Mouse (Mus musculus) adrenal gland, adult (tissue): Measurements from ENCODE around the gene Pde4b.
A peak's percentile ranks its signal among the peaks of the same experiment; 100 is the strongest.

ENCODE experiments used
- DNase-seq, 2 experiments: peaks; one replicate each; pipeline ENCODE4 v3.0.0; 2022 to 2023; ENCODE audit warnings: low spot score in 1 of 2; ENCODE audit not compliant: inconsistent age in 2 of 2

Gene Pde4b

DNA sequence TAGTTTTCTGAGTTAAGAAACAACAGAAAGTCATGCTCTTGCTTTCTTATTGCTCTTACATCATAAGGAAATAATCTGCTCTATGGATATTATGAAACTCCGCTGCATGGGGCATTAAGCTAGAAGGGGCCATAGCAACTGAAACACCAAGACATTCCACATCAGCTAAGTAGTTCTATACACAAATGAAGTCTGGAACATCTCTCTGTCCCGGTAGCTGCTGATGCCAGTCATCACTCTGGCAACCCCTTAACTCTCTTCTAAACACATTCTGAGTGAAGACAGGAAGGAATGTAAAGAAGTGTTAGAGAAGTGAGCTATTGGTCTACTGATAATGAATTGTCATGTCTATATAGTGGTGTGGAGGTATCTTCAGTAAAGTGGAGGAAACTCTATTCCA is 88.6 kb downstream of the Pde4b start:
- DNase-seq, result no peak

DNA sequence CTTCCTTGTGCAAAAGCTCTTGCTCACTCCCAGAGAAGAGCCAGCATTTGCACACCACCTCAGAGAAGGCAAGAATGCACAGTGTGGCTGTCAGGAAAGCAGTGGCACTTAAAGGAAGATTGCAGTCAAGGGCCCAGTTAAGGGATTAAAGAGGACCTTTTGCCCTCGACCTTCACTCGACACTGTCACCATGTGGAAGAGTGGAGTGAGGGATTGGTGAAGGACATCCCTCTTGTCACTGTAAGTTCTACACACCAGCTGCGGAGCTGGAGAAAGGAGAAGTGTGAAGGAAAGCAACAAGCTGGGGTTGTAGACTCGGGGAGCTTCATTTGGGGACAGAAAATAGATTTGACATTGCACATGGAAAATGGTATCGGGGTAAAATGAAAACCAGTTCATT is 89.9 kb downstream of the Pde4b start:
- DNase-seq, result no peak

DNA sequence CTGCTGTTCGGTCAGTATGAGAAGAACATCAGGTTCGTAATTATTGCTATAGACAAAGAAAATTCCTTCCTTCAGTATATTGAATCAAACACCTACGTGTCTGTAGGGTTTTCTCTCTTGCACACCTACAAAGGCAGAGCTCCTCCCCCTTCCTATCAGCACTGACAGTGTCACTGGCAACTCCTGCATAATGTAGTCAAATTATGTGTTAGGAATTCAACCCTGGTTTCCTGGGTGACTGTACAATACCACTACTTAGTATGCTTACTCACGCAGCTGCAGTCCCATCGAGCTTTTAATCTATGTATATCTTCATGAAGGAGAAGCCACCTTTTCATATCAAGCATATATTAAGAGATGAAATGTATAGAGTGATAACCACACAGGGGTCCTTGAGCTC is 99.5 kb downstream of the Pde4b start:
- no peak for DNase-seq

DNA sequence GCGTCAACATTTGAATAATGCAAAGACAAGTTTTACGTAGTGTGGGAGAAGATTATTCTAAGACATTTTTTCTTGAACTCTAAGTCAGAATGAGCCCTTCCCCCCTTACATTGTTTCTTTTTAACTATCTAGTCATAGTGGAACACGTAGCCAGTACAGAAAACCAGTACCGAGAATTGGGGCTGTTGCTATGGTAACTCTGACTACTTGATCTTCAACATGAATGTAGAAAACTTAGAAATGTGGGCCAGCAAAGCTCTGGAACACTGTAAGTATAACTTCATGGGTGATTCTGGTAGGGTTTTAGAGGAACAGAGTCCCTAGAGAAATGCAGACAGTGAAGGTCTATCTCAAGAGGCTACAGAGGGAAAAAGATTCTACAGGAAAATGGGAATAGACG is 110.4 kb downstream of the Pde4b start:
- DNase-seq, result no peak

DNA sequence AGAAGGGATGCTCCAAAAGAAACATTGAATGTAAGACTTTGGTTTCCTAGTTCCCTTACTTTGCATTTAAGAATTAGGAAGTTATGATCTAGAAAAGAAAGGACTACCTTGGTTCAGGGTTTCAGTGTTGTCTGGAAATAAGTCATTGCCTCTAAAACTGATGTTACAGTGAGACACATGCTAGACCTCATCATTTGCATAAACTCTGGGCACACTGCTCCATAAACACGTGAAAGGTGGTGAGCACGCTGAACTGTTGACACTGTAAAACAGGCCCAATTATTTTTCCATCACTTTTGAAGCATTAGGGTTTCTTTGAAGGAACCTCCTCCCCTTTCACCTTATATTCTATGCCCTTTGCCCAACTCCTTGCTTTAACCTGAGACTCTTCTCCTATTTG is 122.4 kb downstream of the Pde4b start:
- DNase-seq, result no peak

DNA sequence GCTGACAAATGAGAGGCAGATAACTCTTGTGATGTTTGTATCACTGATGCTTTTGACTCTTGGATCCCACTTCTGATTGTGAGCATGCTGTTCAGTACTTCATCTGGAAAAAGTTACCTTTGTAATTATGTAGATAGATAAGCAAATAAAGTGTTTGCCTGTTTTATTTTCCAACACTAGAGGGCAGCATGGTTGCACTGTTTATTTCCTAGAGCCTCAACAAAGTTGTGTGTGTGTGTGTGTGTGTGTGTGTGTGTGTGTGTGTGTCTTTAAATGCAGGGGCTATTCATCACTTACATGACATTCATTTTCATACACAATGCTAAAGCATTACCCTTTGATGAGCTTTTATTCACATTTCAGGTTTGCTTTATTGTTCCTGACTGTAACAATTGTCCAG is 139.4 kb downstream of the Pde4b start:
- peak in 1 of 2 experiments; percentile 68 for DNase-seq

DNA sequence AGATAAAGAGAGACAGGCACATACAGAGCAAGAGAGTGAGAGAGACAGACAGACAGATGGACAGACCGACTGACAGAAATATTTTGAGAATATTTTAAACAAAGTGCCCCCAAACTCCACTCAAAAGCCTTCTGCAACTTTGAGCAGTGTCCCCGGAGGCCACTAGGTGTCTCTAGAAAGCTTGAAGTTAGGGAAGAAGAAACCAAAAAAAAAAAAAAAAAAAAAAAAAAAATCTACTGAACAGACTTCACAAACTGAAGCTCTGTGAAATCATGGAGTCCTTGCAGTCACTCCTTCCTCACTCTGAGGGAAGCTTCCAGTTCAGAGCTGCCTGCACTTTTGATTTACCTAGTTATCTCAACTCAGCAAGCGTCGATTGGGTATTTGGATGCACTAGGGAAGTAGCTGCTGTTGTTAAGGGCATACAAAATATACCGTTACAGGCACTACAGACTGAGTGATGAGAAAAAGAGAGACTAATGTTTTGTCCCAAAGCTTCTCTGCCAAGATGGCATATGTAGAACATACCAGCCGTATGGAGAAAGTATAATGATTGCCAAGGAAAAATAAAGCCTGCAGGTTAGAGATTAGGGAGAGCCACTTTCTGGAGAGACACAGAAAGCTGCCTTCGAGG is 141.7 kb downstream of the Pde4b start:
- peak; percentile 9 to 57 for DNase-seq

DNA sequence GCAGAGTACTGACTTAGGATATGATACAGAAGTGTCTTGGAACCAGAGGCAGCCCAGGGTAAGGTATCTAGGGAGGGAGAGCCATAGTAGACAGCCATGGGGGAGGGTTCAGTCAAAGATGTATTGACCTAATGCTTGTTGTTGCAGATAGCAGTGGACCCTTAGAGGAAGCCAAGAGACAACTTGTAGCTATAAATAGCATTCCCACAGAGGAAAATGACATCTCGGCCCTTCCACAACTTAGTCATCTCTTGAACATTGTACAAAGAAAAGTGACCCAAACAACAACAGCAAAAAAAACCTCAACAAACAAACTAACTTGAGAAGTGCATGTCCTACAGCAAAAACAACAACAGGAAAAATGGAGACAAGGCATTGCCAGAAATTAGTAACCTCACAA is 143.6 kb downstream of the Pde4b start:
- no peak for DNase-seq

DNA sequence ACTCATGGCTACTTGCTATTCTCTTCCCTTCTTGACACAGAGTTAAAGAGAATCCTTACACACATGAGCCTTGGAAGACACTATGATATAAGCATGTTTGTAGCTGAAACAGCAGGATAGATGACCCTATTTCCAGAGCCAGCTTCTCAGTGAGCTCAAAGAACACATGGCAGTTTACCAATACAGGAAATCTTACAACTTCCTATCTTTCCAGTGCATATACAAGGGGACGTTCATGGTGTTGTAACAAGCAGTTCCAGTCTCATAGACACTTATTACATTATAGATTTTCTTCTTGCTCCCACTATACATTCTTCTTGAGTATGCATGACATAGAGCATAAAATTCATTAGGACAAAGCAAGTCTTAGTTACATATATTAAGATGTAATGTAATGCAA is 146.3 kb downstream of the Pde4b start:
- DNase-seq, result no peak

DNA sequence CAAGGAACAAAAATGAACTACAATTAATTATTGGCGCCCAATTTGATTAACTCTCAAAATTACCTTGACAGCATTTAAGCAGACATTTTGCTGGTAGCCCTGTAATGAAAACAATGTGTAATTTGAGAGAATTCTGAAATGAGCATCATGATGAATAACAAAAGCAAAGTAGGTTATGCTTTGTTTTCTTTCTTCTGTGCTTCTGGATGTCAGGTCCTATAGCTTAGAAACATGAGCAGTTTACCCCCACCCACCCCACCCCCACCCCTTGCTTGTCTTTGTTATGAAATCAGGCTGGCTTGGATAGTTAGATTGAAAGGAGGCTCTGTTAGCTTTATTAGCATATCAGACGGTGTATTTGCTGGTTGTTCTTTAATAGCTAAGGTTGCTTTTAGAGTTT is 147.8 kb downstream of the Pde4b start:
- no peak for DNase-seq

DNA sequence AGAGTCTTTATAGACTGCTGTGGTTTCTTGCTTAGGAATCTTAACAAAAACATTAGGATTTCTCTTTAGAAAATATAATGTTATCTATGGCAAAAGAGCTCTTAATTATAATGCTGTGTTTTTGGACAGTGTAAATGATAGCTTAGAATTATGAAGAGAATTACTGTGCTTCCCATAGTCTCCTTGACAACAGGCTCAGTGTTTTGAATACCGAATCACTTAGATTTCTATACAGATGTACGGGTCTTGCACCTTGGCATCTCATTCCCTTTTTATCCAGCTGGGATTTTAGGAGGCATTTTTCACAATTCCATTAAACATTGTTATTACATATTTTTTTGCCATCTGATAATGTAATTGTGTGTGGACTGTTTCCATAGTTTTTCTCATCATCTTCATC is 151.8 kb downstream of the Pde4b start:
- no peak for DNase-seq

DNA sequence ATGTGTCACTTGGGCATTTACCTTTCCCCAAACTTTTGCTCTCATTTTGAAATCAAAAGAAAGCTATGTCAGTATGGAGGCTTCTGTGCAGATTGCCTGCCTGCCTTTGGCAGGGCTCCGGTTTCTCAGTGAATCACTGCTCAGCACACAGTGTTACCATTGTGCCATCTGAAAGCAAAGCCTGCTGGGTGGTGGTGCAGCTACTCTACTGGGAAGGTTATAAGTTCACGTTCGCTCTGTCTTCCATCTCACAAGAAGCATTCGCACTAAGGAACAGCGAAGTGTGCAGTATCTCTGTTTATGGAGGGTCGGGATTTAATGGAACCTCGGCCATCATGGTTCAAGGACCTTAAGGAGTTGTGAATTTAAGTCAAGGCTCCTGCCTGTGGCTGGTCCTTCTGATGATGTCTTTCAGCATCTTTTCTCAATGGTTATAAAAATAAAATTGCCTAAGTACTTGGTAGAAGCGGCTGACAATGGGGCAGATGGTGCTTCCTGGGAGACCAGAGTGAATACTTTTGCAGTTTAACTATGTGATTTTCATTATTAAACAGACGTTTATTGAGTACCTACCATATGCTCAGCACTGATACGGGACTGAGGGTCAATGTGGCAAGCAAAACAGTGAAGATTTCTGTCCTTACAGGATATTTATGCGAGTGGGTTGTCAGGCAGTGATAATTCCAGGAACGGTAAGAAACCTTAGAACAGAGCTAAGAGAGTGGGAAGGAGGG is 152.5 kb downstream of the Pde4b start:
- DNase-seq, result no peak

DNA sequence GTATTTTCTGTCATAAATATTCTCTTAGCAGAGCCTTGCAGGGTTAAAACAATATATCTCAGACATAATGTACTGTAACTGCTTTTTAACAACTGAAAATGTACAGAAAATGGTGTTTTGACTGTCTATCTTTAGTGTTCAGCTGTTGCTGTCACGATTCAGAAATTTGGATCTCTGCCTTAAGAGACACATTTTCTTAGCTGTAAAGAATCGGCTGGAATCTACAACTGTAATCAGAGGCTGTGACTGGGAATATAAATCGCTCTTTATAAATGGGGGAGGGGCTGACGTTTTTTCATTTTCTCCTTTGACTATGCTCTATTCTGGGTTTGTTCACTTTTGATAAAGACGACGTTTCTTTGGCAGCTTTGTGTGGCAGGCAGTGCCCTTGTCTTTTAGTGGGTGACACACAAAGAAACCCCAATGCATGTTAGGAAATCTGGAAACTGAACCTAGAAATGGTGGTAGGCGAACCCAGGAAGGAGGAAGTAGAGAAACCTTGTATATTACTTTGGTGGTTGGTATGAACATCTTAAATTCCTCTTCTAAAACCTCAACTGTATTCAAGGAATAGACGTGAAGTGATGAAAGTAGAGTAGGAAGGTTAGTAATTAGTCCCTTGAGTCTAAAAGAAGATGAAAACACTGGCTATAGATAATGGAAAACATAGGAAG is 153.5 kb downstream of the Pde4b start:
- DNase-seq, result no peak

DNA sequence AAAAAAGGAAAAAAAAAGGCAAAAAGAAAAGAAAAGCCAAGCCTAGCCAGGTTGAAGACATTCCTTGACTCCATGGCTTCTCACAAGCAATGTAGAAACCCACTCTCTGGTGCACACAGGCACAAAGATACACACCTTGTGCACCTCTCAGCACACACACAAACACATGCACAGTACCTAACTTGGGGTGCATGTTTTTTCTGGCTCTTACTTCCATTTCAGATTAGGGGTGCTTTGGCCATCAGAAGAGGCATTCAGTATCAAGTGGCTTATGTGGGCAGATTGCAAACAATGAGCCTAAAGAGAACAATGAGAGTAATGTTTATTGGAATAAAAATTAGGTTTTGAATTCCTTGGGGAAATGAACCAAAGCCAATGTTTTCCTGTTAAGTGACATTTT is 166.7 kb downstream of the Pde4b start:
- no peak for DNase-seq

DNA sequence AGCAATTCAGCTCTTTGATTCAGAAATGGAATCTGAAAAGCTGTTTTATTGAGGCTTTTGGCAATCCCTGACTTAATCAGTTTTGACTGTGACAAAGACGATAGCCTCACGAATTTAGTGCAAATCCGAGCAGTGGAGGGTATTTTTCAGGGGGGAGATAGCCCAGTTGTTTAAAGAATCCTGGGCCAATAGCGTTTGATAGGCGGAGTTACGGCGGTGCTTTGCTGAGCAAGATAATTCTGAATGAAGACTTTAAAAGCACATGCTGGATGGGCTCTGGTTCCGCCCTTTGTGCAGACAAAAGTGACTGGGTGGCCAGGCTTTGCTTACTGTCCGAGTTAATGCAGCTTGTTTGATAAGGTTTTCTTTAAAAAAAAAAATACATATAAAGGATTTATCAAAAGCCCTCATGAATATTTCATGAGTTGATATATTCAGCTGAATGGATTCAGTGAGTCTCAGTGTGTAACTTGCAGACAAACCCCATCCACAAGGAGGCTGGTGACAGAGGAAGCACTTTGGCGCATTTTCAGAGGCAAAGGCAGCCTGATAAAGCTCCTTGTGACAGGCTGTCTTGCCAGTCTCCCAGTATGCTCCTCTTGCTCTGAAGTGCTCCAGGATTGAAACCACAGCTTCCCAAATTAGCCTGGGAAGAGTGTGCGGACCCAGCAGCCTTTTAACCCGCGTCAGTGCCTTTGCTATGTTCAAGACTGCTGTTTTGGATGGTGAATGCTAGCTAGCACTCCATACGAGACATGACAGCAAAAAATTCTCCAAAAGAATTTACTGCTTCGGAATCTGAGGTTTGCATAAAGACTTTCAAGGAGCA is 167.3 kb downstream of the Pde4b start:
- DNase-seq, result no peak

DNA sequence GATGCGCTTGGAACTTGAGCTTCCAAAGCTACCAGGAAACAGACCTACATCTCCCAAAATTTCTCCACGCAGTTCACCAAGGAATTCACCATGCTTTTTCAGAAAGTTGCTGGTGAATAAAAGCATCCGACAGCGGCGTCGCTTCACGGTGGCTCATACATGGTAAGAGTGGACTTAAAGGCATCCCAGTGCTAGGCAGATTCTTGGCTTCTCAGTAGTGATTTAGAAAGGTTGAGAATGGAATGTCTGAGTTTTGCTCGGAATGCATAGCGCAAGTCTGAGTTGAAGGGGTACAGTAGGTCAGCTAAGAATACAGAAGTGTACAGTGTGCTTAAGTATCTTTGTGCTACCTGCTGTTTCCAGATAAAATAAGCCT is 167.9 kb downstream of the Pde4b start:
- DNase-seq, result no peak

DNA sequence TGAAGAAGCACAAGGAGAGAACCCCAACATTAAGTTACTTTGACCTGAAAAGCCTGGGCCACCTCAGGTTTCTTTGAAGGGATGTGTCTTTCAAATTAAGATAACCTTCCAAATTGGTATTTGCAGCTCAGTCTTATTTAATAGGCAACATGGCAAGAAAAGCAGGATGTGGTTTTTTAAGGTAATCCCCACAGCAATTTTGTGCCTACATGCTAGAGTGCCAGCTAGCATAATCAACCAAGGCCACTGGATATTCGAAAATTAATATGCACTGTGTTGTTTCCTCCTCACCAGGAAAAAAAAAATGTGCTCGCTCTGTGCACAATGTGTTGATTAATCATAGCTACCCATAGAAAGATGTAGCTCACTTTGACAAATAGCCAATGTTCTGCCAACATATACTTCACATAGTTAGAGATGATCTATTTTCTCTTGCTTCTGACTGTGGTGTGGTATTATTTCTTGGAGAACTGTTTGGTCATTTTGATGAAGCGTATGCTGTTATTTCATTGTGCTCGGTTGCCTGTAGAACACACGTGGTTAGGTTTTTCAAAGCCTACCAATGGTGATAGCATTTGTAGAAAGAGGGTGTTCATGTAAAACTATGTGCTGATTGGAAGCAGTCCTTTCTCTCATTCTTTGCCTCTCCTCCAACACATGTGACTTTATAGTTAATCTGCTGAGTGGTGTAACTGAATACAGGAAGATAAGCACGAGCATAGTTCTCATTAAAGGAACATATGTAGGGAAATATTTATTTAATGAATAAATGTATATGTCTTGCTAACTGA is 169.0 kb downstream of the Pde4b start:
- no peak for DNase-seq

DNA sequence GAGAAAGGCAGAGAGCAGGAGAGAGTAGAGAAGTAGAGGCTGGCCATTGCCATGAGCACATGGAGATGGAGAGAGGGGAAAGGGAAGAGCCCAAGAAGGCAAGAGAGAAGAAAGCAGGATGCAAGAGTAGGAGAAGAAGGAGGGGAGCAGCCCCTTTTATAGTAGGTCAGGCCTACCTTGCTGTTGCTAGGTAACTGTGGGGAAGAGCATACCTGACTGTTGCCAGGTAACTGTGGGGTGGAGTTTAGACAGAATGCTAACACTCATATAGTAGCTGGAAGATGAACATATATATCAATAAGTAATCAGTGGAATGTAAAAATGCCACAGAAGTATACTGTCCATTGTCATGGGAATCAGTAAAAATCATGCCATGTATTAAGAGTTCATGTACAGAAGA is 172.9 kb downstream of the Pde4b start:
- no peak for DNase-seq

DNA sequence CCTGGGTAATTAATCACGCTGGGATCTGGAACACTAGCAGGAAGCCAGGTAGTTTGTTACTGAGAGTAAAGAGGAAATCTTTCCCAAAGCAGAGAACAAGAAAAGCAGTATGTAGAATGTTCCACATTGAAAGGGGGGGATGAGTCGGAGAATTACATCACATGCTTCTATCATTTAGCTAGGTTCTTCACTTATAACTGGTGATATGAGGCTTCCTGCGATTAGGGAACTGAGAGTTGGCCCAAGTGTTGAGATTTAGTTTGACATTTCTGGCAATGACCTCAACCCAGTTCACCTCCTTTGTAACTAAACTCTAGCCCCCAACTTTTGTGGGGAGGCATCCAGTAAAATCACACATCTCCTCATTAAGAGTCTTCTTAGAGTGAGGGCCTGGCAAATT is 185.0 kb downstream of the Pde4b start:
- DNase-seq, result no peak

DNA sequence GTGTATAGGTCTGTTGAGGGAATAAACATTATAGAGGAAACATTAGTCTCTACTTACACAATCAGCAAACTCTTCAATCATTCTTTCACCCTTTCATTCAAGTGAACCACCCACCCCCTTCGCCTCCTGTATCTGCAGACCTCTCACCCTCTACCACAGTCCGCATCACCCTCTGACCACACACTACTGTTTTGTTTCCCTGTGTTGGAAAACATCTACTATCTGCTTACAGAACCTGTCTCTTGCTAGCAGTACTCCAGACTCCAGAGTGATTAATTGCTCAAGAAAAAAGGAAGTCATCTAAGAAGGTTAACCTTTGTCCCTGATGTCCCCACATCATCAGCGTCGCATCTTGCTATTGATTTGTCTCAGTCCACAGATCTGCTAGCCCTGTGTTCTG is 185.4 kb downstream of the Pde4b start:
- DNase-seq, result no peak

DNA sequence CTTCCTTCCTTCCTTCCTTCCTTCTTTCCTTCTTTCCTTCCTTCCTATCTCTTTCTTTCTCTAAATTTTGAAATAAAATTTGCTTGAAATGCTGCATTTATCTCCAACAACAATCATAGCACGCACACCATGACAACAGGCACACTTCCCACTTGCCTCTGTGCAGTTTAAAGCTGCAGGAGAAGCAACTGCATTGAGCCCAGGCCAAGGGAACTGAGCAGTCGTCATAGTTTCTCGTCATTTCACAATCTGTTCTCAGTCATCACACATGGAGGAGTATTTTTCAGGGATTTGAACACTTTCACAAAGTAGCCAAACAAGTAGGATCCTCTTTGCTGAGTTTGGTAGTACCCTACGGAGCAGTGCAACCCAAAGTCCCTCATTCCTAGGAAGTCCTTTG is 188.4 kb downstream of the Pde4b start:
- DNase-seq, result no peak
